Mouse (Mus musculus) limb, embryonic 14.5 days (tissue): ENCODE results near the gene Slc44a5. TPM values are rescaled to one million over a fixed set of nuclear protein-coding genes. Genes with fewer than 3 reads are reported as not detected.
"Not testable (repeated sequence)": the region's sequence is repeated elsewhere in the genome, so short reads cannot be mapped to it uniquely, and the experiment has no call there.

ENCODE experiments used
- ATAC-seq: fragments of 200-750 bp; cut with Nextera tagmentation; 2 replicates; pipeline ENCODE4 v1.8.0; 2017; ENCODE audit warnings: low read depth, moderate number of reproducible peaks, moderate TSS enrichment; ENCODE audit not compliant: low FRiP score
- DNase-seq: peaks from one replicate; pipeline ENCODE4 v3.0.0-alpha.2; 2015; ENCODE audit warnings: low spot score
- H3K27ac ChIP-seq: fragments of 300-500 bp; sonication (generic); replicated peaks from 2 replicates; pipeline ENCODE4 v1.5.1; 2014; ENCODE audit warnings: low read depth, mild to moderate bottlenecking, low read length, moderate library complexity, mixed read lengths
- H3K27me3 ChIP-seq: fragments of 300-500 bp; sonication (generic); 2 replicates; pipeline ENCODE4 v1.6.1; 2014; ENCODE audit warnings: low read length, mixed read lengths; ENCODE audit not compliant: control insufficient read depth, insufficient read depth
- H3K36me3 ChIP-seq: fragments of 300-500 bp; sonication (generic); 2 replicates; pipeline ENCODE4 v1.6.1; 2014; ENCODE audit warnings: mild to moderate bottlenecking, low read length, moderate library complexity, mixed read lengths; ENCODE audit not compliant: control insufficient read depth, insufficient read depth
- H3K4me1 ChIP-seq: fragments of 300-500 bp; sonication (generic); 2 replicates; pipeline ENCODE4 v1.6.1; 2014; ENCODE audit warnings: antibody characterized with exemption, low read length, mixed read lengths; ENCODE audit not compliant: control insufficient read depth, insufficient read depth
- H3K4me2 ChIP-seq: fragments of 300-500 bp; sonication (generic); replicated peaks from 2 replicates; pipeline ENCODE4 v1.6.1; 2014; ENCODE audit warnings: low read depth, mild to moderate bottlenecking, low read length, moderate library complexity; ENCODE audit not compliant: severe bottlenecking
- H3K4me3 ChIP-seq: fragments of 300-500 bp; sonication (generic); replicated peaks from 2 replicates; pipeline ENCODE4 v1.5.1; 2014; ENCODE audit warnings: low read length
- H3K9ac ChIP-seq: fragments of 300-500 bp; sonication (generic); 2 replicates; pipeline ENCODE4 v1.6.1; 2014; ENCODE audit warnings: mild to moderate bottlenecking, low read depth, low read length, moderate library complexity; ENCODE audit not compliant: severe bottlenecking
- H3K9me3 ChIP-seq: fragments of 300-500 bp; sonication (generic); 2 replicates; pipeline ENCODE4 v1.6.1; 2016; ENCODE audit warnings: low read length; ENCODE audit not compliant: control insufficient read depth
- POLR2A ChIP-seq: fragments of 200-500 bp; IDR thresholded peaks from 2 replicates; pipeline ENCODE4 v1.8.0; 2012; ENCODE audit warnings: inconsistent platforms, mild to moderate bottlenecking, moderate library complexity, borderline replicate concordance; ENCODE audit not compliant: insufficient read depth, insufficient read length; ENCODE audit errors: extremely low read depth
- WGBS: fragments of 180-500 bp; shearing (Covaris S2); extraction: QIAGEN DNeasy Blood & Tissue Kit; methylation state at CpG from one replicate; pipeline ENCODE4 v1.1.7; 2014; 5-methylcytosine and 5-hydroxymethylcytosine counted together
- polyA plus RNA-seq, 2 experiments: library from polyadenylated mRNA; depleted of rRNA in 1 of 2; stranded (reverse) in 1 of 2; unstranded in 1 of 2; fragments of >200 nt; fragmentation: Nextera tagmentation in 1 of 2; extraction: Ambion mirVana in 1 of 2; gene quantifications; 2 replicates each; pipeline versions ENCODE4 v1.2.1 to v1.2.3; 2012 to 2014

The Slc44a5 gene
- polyA plus RNA-seq, 2 experiments, result 1.5 to 2.8 TPM

GRCm38 (mm10) chr3:154053331-154053730 is 80.1 kb downstream of the Slc44a5 start:
- Histone ChIP-seq H3K27ac (no peak overlapping the region), H3K9me3 (no peaks in the 10 kb centered on the region), H3K27me3 (no peaks in the 10 kb centered on the region), H3K4me2 (no peak overlapping the region), H3K9ac (no peak overlapping the region), H3K4me3 (no peak overlapping the region), H3K36me3 (no peaks in the 10 kb centered on the region), H3K4me1 (no peaks in the 10 kb centered on the region)
- no peak for ATAC-seq
- no peak for DNase-seq
- WGBS, result 61% methylated on average over 7 of the region's 7 CpGs
- TF ChIP-seq POLR2A, result no peak

GRCm38 (mm10) chr3:154057464-154057863 is 84.2 kb downstream of the Slc44a5 start:
- Histone ChIP-seq H3K36me3 (no peaks in the 10 kb centered on the region), H3K4me3 (no peak overlapping the region), H3K27me3 (no peaks in the 10 kb centered on the region), H3K9me3 (no peaks in the 10 kb centered on the region), H3K4me2 (no peak overlapping the region), H3K4me1 (no peaks in the 10 kb centered on the region), H3K27ac (no peak overlapping the region), H3K9ac (no peak overlapping the region)
- ATAC-seq (no peak), DNase-seq (no peak)
- no peak for TF ChIP-seq POLR2A
- 72% methylated on average over 2 of the region's 2 CpGs for WGBS

GRCm38 (mm10) chr3:154058200-154058599 is 85.0 kb downstream of the Slc44a5 start:
- no peaks in the 10 kb centered on the region for H3K27me3 ChIP-seq
- ATAC-seq, result no peak
- H3K9ac ChIP-seq, result no peak overlapping the region
- no peak overlapping the region for H3K4me2 ChIP-seq
- WGBS, result 85% methylated on average over 5 of the region's 5 CpGs
- no peak overlapping the region for H3K27ac ChIP-seq
- H3K36me3 ChIP-seq, result no peaks in the 10 kb centered on the region
- H3K9me3 ChIP-seq, result no peaks in the 10 kb centered on the region
- H3K4me1 ChIP-seq, result no peaks in the 10 kb centered on the region
- no peak for DNase-seq
- TF ChIP-seq POLR2A, result no peak
- no peak overlapping the region for H3K4me3 ChIP-seq

- not testable (repeated sequence) for H3K9ac ChIP-seq, H3K4me3 ChIP-seq, H3K4me2 ChIP-seq, H3K4me1 ChIP-seq, H3K36me3 ChIP-seq, DNase-seq, H3K27ac ChIP-seq, H3K9me3 ChIP-seq, ATAC-seq, H3K27me3 ChIP-seq
These were observed 98.8 kb downstream of the Slc44a5 start for GRCm38 (mm10) chr3:154071989-154072388.

GRCm38 (mm10) chr3:154075749-154076148 is 102.5 kb downstream of the Slc44a5 start:
- Histone ChIP-seq H3K9ac (no peak overlapping the region), H3K4me1 (no peaks in the 10 kb centered on the region), H3K4me3 (no peak overlapping the region), H3K36me3 (no peaks in the 10 kb centered on the region), H3K27me3 (no peaks in the 10 kb centered on the region), H3K4me2 (no peak overlapping the region), H3K27ac (no peak overlapping the region), H3K9me3 (no peaks in the 10 kb centered on the region)
- ATAC-seq (no peak), DNase-seq (no peak)
- 70% methylated on average over 10 of the region's 10 CpGs for WGBS
- no peak for TF ChIP-seq POLR2A

- Histone ChIP-seq H3K4me2 (no peak overlapping the region), H3K9me3 (no peaks in the 10 kb centered on the region), H3K27me3 (no peaks in the 10 kb centered on the region), H3K4me1 (no peaks in the 10 kb centered on the region), H3K4me3 (no peak overlapping the region), H3K36me3 (no peaks in the 10 kb centered on the region), H3K9ac (no peak overlapping the region), H3K27ac (no peak overlapping the region)
- no peak for DNase-seq
- WGBS, result 92% methylated on average over 12 of the region's 12 CpGs
- no peak for TF ChIP-seq POLR2A
- no peak for ATAC-seq
These were observed 108.5 kb downstream of the Slc44a5 start for GRCm38 (mm10) chr3:154081687-154082086.
